14 mouse cellular contexts compared by ENCODE assay signal in the genomic region with DNA sequence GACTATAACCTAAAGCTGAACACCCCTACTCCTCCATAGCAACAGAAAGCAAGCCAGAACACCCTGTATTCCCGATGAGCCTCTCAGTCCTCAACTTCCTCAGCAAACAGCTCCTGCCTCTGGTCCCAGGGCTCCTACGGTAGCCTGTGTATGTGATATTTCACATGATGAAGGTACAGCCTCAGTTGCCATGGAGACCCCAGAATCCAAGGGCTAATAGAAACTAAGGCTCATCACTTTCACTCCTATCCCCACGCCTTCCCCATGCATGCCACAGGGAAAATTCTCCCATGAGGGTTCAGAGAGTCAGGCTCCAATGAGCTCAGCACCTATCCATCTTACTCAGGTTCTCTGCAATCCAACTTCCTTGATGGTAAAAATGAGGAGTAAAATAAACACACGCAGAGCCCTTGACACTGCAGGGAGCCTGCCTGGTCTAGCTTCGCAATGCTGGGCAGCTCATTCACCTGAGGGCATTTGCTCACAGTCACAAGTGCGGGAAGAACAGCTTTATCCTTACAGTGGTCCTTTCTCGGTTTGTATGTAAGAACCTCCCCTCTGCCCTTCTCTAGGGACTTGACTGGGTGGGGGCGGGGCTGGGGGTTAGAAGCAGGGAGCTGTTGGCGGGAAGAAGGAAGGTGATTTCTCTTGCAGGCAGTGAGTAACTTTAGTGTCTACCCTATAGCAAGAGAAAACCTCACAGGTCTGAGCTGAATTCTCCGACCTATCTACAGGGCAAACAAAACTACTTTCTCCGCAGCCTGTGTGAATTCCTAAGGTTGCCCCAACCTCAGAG. TPM values are rescaled to one million over a fixed set of nuclear protein-coding genes. Genes with fewer than 3 reads are reported as not detected.
DNase-seq lines count a peak whose midpoint lies in the region; ATAC-seq and TF ChIP-seq lines count a peak whose summit lies in the region.
"Had no signal": no experiment of that assay in that cellular context is flagged by ENCODE, and none has a peak within 500 bp of the region (broad histone marks: within the 10 kb centered on the region; RNA-seq: fewer than 3 reads in every experiment).

No protein-coding gene starts in this region.

- no peak overlapping the region for H3K27ac ChIP-seq in intestine, embryonic 14.5 days (ENCODE audit: low read depth)
- H3K27ac ChIP-seq in intestine, postnatal 0 days (ENCODE audit: low read depth, low read length), result no peak overlapping the region
- peak overlapping the region; percentile 98 for H3K27ac ChIP-seq in ES-E14 (ENCODE audit: insufficient read depth, low read depth, low read length, poor library complexity, severe bottlenecking)
- 0 out of 2 replicates have a peak overlapping the region, but pooled peaks have one; percentile 39 for H3K27ac ChIP-seq in hindbrain, embryonic 11.5 days (ENCODE audit: low read depth, low read length)
- H3K27ac ChIP-seq in midbrain, embryonic 12.5 days (replicated peaks), result peak overlapping the region; percentile 46; the same call in 1 of the 2 replicates
- H3K27ac ChIP-seq: liver, embryonic 12.5 days had no signal

- in situ Hi-C loops in ES-E14 (cut with MboI; ENCODE audit: low sequenced_read_pairs in 2 of 2, unreplicated experiment in 2 of 2), result no loop called here

- H3K4me2 ChIP-seq in intestine, embryonic 14.5 days (ENCODE audit: low read length), result no peak overlapping the region
- H3K4me2 ChIP-seq in intestine, postnatal 0 days (replicated peaks; ENCODE audit: low read depth), result no peak overlapping the region
- no peak overlapping the region for H3K4me2 ChIP-seq in hindbrain, embryonic 11.5 days (replicated peaks; ENCODE audit: low read depth, low read length)
- H3K4me2 ChIP-seq in midbrain, embryonic 12.5 days (replicated peaks), result no peak overlapping the region
- H3K4me2 ChIP-seq: liver, embryonic 12.5 days had no signal

- 36% methylated on average over 11 of the region's 11 CpGs for WGBS in intestine, embryonic 14.5 days
- WGBS in intestine, postnatal 0 days, result 48% methylated on average over 11 of the region's 11 CpGs
- WGBS in hindbrain, embryonic 11.5 days, result 41% methylated on average over 11 of the region's 11 CpGs
- WGBS in midbrain, embryonic 12.5 days, result 44% methylated on average over 11 of the region's 11 CpGs

- no peaks in the 10 kb centered on the region for H3K9me3 ChIP-seq in intestine, embryonic 14.5 days (ENCODE audit: control insufficient read depth, low read length)
- H3K9me3 ChIP-seq in intestine, postnatal 0 days (ENCODE audit: control insufficient read depth), result no peaks in the 10 kb centered on the region
- no peaks in the 10 kb centered on the region for H3K9me3 ChIP-seq in ES-E14 (ENCODE audit: control insufficient read depth, insufficient read depth, low read depth, low read length)
- no peaks in the 10 kb centered on the region for H3K9me3 ChIP-seq in hindbrain, embryonic 11.5 days (ENCODE audit: control insufficient read depth, low read length)
- no peaks in the 10 kb centered on the region for H3K9me3 ChIP-seq in midbrain, embryonic 12.5 days
- H3K9me3 ChIP-seq: liver, embryonic 12.5 days had no signal

- no peak for TF ChIP-seq CTCF in intestine, postnatal 0 days (IDR thresholded peaks at IDR 0.05; ENCODE audit: low read depth)

- peaks cover 12% of the 10 kb centered on the region; the same call in 1 of the 2 replicates for H3K4me1 ChIP-seq in intestine, embryonic 14.5 days (replicated peaks; ENCODE audit: control insufficient read depth, insufficient read depth, low read length)
- no peaks in the 10 kb centered on the region; the same call in 1 of the 2 replicates for H3K4me1 ChIP-seq in intestine, postnatal 0 days (replicated peaks; ENCODE audit: control insufficient read depth, insufficient read depth, low read length)
- H3K4me1 ChIP-seq in ES-E14 (ENCODE audit: control insufficient read depth in 2 of 2, insufficient read depth in 2 of 2, low read length in 2 of 2, poor library complexity in 1 of 2), result peaks cover 11 to 37% of the 10 kb centered on the region in 2 experiments
- H3K4me1 ChIP-seq in hindbrain, embryonic 11.5 days (replicated peaks; ENCODE audit: control insufficient read depth, insufficient read depth, low read length), result peaks cover 11% of the 10 kb centered on the region; the same call in 1 of the 2 replicates
- H3K4me1 ChIP-seq in midbrain, embryonic 12.5 days, result peaks cover 25% of the 10 kb centered on the region
- H3K4me1 ChIP-seq: liver, embryonic 12.5 days had no signal

- no peaks in the 10 kb centered on the region for H3K27me3 ChIP-seq in intestine, embryonic 14.5 days (replicated peaks; ENCODE audit: control insufficient read depth, insufficient read depth, low read length)
- no peaks in the 10 kb centered on the region for H3K27me3 ChIP-seq in intestine, postnatal 0 days (replicated peaks; ENCODE audit: control insufficient read depth, insufficient read depth, low read length)
- no peaks in the 10 kb centered on the region for H3K27me3 ChIP-seq in hindbrain, embryonic 11.5 days (ENCODE audit: control insufficient read depth, insufficient read depth, low read length)
- H3K27me3 ChIP-seq in midbrain, embryonic 12.5 days, result 0 out of 2 replicates have a peak, but pooled peaks cover 3% of the 10 kb centered on the region

- no peak overlapping the region for H3K4me3 ChIP-seq in intestine, embryonic 14.5 days (ENCODE audit: low read depth, low read length)
- H3K4me3 ChIP-seq in intestine, postnatal 0 days (ENCODE audit: low read depth, low read length), result no peak overlapping the region
- H3K4me3 ChIP-seq in ES-E14 (ENCODE audit: insufficient read depth in 1 of 2, low read depth in 1 of 2, low read length in 2 of 2, poor library complexity in 1 of 2, severe bottlenecking in 1 of 2), result peak overlapping the region; percentile 3 to 6; a peak in 1 of 4 replicates
- H3K4me3 ChIP-seq in hindbrain, embryonic 11.5 days (ENCODE audit: low read depth, low read length), result no peak overlapping the region
- no peak overlapping the region for H3K4me3 ChIP-seq in midbrain, embryonic 12.5 days
- H3K4me3 ChIP-seq: liver, embryonic 12.5 days had no signal

- peak; percentile 60 for DNase-seq in intestine, embryonic 14.5 days (ENCODE audit: low spot score)
- DNase-seq in ES-E14 (ENCODE audit: low read depth, low spot score), result no peak
- no peak for DNase-seq in hindbrain, embryonic 11.5 days (ENCODE audit: low spot score)
- DNase-seq in cerebellum, adult 11-12 months, result no peak
- DNase-seq in left cerebral cortex, adult 11 months (ENCODE audit: low spot score), result no peak
- DNase-seq in adrenal gland, adult 2 months, result no peak
- DNase-seq: B cell, adult 2 months; cerebellum, postnatal 10 days; heart, adult 11 months; heart, postnatal 14 days; lung, postnatal 10 days had no signal

- no peak overlapping the region for H3K9ac ChIP-seq in intestine, embryonic 14.5 days (ENCODE audit: low read length)
- no peak overlapping the region for H3K9ac ChIP-seq in intestine, postnatal 0 days (ENCODE audit: low read depth, low read length)
- peak overlapping the region; percentile 15; the same call in 1 of the 2 replicates for H3K9ac ChIP-seq in ES-E14 (ENCODE audit: insufficient read depth, low read depth, low read length, poor library complexity, severe bottlenecking)
- 0 out of 2 replicates have a peak overlapping the region, but pooled peaks have one; percentile 19 for H3K9ac ChIP-seq in hindbrain, embryonic 11.5 days (ENCODE audit: low read depth, low read length)
- no peak overlapping the region for H3K9ac ChIP-seq in midbrain, embryonic 12.5 days (replicated peaks)
- H3K9ac ChIP-seq: liver, embryonic 12.5 days had no signal

- no peak for ATAC-seq in intestine, embryonic 14.5 days (replicated peaks; ENCODE audit: low FRiP score, low TSS enrichment, low read depth)
- no peak for ATAC-seq in intestine, postnatal 0 days
- ATAC-seq in hindbrain, embryonic 11.5 days (ENCODE audit: low FRiP score), result no peak
- no peak for ATAC-seq in midbrain, embryonic 12.5 days (ENCODE audit: low FRiP score, low read depth)
- ATAC-seq: liver, embryonic 12.5 days had no signal

- no peaks in the 10 kb centered on the region for H3K36me3 ChIP-seq in intestine, embryonic 14.5 days (ENCODE audit: control insufficient read depth, insufficient read depth, low read length)
- H3K36me3 ChIP-seq in intestine, postnatal 0 days (ENCODE audit: control insufficient read depth, insufficient read depth), result no peaks in the 10 kb centered on the region
- H3K36me3 ChIP-seq in ES-E14 (ENCODE audit: control insufficient read depth, insufficient read depth, low read length, poor library complexity, severe bottlenecking), result no peaks in the 10 kb centered on the region
- no peaks in the 10 kb centered on the region for H3K36me3 ChIP-seq in hindbrain, embryonic 11.5 days (ENCODE audit: control insufficient read depth, insufficient read depth, low read length)
- H3K36me3 ChIP-seq in midbrain, embryonic 12.5 days, result no peaks in the 10 kb centered on the region
- H3K36me3 ChIP-seq: liver, embryonic 12.5 days had no signal

TF ChIP-seq in ES-E14, 5 proteins besides CTCF, POLR2A, EP300 and RAD21:
- TF ChIP-seq MAFK (IDR thresholded peaks at IDR 0.05; ENCODE audit: insufficient read depth, low read depth, low read length) (no peak), ZC3H11A (IDR thresholded peaks at IDR 0.05; ENCODE audit: borderline replicate concordance, low read depth, low read length) (no peak), HCFC1 (IDR thresholded peaks at IDR 0.05; ENCODE audit: borderline replicate concordance, insufficient read depth, low read length) (no peak), CHD2 (IDR thresholded peaks at IDR 0.05; ENCODE audit: low read depth, low read length) (no peak), ZNF384 (IDR thresholded peaks at IDR 0.05; ENCODE audit: low read depth, low read length) (no peak)

RNA-seq across cellular contexts. Expression of a gene that starts 15.2 kb away (rescaled TPM):
- polyA plus RNA-seq in intestine, embryonic 14.5 days (2014; fragmentation: Nextera tagmentation; extraction: Ambion mirVana), result 0.49 and 0.67 TPM in 2 replicates
- 0.50 and 0.77 TPM in 2 replicates for polyA plus RNA-seq in intestine, postnatal 0 days (2015; fragmentation: Nextera tagmentation; extraction: Ambion mirVana)
- 10.6 and 22.7 TPM in 2 replicates for total RNA-seq in ES-E14 (2012; rRNA removed)
- polyA plus RNA-seq in hindbrain, embryonic 11.5 days (2014; fragmentation: Nextera tagmentation; extraction: Ambion mirVana), result 51.1 and 68.0 TPM in 2 replicates
- polyA plus RNA-seq in midbrain, embryonic 12.5 days (2016; fragmentation: Nextera tagmentation; extraction: Ambion mirVana), result 59.5 and 77.2 TPM in 2 replicates
- total RNA-seq in adrenal gland, adult 2 months (2021), result 10 to 100 TPM in 1 of 2 experiments, 1 to 10 TPM in 1; 8.0 to 12.3 TPM
- polyA plus RNA-seq in adrenal gland, adult 2 months (2012; rRNA removed), result 0.64 and 0.99 TPM in 2 replicates
- polyA plus RNA-seq: liver, embryonic 12.5 days had no signal

RNA-seq across cellular contexts. Expression of a gene that starts 24.3 kb away (rescaled TPM):
- 85.2 and 85.9 TPM in 2 replicates for polyA plus RNA-seq in intestine, embryonic 14.5 days (2014; fragmentation: Nextera tagmentation; extraction: Ambion mirVana)
- polyA plus RNA-seq in intestine, postnatal 0 days (2015; fragmentation: Nextera tagmentation; extraction: Ambion mirVana), result 80.4 and 85.1 TPM in 2 replicates
- total RNA-seq in ES-E14 (2012; rRNA removed), result 49.9 and 63.1 TPM in 2 replicates
- polyA plus RNA-seq in hindbrain, embryonic 11.5 days (2014; fragmentation: Nextera tagmentation; extraction: Ambion mirVana), result 99.3 and 107 TPM in 2 replicates
- polyA plus RNA-seq in midbrain, embryonic 12.5 days (2016; fragmentation: Nextera tagmentation; extraction: Ambion mirVana), result 96.6 and 98.6 TPM in 2 replicates
- 10 to 100 TPM; 71.5 to 82.0 TPM for total RNA-seq in adrenal gland, adult 2 months (2021)
- 75.9 and 81.2 TPM in 2 replicates for polyA plus RNA-seq in adrenal gland, adult 2 months (2012; rRNA removed)

Comparison
In these comparisons a context has a peak if more than half of its experiments do, and no peak if none do; other contexts are left out.
1. H3K27ac ChIP-seq: peak in ES-E14 (single experiment), hindbrain, embryonic 11.5 days (single experiment) and midbrain, embryonic 12.5 days (single experiment); none in intestine, embryonic 14.5 days (single experiment) and intestine, postnatal 0 days (single experiment).
2. H3K4me3 ChIP-seq: peak in ES-E14 (2 of 2); none in intestine, embryonic 14.5 days (single experiment), intestine, postnatal 0 days (single experiment), hindbrain, embryonic 11.5 days (single experiment) and midbrain, embryonic 12.5 days (single experiment).
3. H3K9ac ChIP-seq: peak in ES-E14 (single experiment) and hindbrain, embryonic 11.5 days (single experiment); none in intestine, embryonic 14.5 days (single experiment), intestine, postnatal 0 days (single experiment) and midbrain, embryonic 12.5 days (single experiment).
4. RNA of a gene that starts 15.2 kb away (polyA plus RNA-seq): 59.5 to 77.2 TPM in midbrain, embryonic 12.5 days and 51.1 to 68.0 TPM in hindbrain, embryonic 11.5 days; 0.50 to 0.77 TPM in intestine, postnatal 0 days, 0.64 to 0.99 TPM in adrenal gland, adult 2 months and 0.49 to 0.67 TPM in intestine, embryonic 14.5 days; every median in the first group is over 10 times any median in the second.